Mouse (Mus musculus): ENCODE measurements around the gene Celsr1. TPM values are rescaled to one million over a fixed set of nuclear protein-coding genes. Genes with fewer than 3 reads are reported as not detected.
A peak's percentile ranks its signal among the peaks of the same experiment; 100 is the strongest.

The Celsr1 gene
- total and polyA plus RNA-seq, 3 experiments, result not detected

DNA sequence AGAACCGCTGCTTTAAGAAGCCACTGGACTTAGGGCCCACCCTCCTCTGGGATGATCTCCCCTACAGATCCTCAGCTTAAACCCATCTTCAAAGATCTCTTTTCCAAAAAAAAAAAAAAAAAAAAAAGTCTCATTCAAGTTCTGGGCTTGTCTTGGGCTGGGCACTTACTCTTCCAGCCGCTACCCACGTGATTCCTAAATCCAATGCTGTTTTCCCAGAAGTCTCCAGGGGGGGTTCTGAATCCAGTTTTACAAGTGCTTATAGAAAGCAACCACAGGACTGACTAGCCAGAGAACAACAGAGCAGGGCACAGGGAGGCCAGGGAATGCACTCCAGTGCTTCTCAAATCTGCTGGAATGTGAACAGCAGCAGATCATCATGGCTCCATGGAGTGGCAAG, 29.5 kb downstream of the Celsr1 start:
- no peak overlapping the region for H3K9ac ChIP-seq (ENCODE audit: insufficient read depth, low read depth)
- dilution Hi-C loops (cut with MboI; ENCODE audit: extremely low pct_ligation_motif_present, extremely low pct_unique_long_range_greater_than_20kb, low sequenced_read_pairs), result no loop called here
- in situ Hi-C loops (cut with MboI; ENCODE audit: low pct_ligation_motif_present, low pct_unique_long_range_greater_than_20kb, low sequenced_read_pairs), result loop anchor here (25.0 kb wide), 1 partner anchor 392 kb away; no protein-coding TSS in a partner anchor
- no peak for TF ChIP-seq NRF1 (IDR thresholded peaks at IDR 0.05; ENCODE audit: low read depth, low read length)
- no peak for TF ChIP-seq USF1 (IDR thresholded peaks at IDR 0.05; ENCODE audit: low read depth, low read length)
- H3K27ac ChIP-seq (ENCODE audit: insufficient read depth, low read depth), result no peak overlapping the region
- no peak overlapping the region for H3K4me3 ChIP-seq (replicated peaks in 1 of 3; ENCODE audit: low read depth in 2 of 3, low read length in 2 of 3, poor library complexity in 1 of 3)
- H3K36me3 ChIP-seq (replicated peaks in 1 of 2; ENCODE audit: control insufficient read depth in 1 of 2, insufficient read depth in 1 of 2, low read length in 1 of 2), result no peaks in the 10 kb centered on the region
- no peaks in the 10 kb centered on the region for H3K9me3 ChIP-seq (replicated peaks; ENCODE audit: low read length)
- H3K4me2 ChIP-seq (ENCODE audit: insufficient read depth, low read depth, poor library complexity, severe bottlenecking), result no peak overlapping the region
- DNase-seq (ENCODE audit: extremely low read depth), result no peak
- H3K79me2 ChIP-seq (replicated peaks; ENCODE audit: control insufficient read depth, extremely low read depth, insufficient read depth, poor library complexity, severe bottlenecking), result no peaks in the 10 kb centered on the region
- peaks cover 12% of the 10 kb centered on the region for H3K27me3 ChIP-seq (replicated peaks)
- peaks cover 0 to 13% of the 10 kb centered on the region in 2 experiments; a peak in 2 of 4 replicates for H3K4me1 ChIP-seq (ENCODE audit: control insufficient read depth in 1 of 2, insufficient read depth in 2 of 2)

DNA sequence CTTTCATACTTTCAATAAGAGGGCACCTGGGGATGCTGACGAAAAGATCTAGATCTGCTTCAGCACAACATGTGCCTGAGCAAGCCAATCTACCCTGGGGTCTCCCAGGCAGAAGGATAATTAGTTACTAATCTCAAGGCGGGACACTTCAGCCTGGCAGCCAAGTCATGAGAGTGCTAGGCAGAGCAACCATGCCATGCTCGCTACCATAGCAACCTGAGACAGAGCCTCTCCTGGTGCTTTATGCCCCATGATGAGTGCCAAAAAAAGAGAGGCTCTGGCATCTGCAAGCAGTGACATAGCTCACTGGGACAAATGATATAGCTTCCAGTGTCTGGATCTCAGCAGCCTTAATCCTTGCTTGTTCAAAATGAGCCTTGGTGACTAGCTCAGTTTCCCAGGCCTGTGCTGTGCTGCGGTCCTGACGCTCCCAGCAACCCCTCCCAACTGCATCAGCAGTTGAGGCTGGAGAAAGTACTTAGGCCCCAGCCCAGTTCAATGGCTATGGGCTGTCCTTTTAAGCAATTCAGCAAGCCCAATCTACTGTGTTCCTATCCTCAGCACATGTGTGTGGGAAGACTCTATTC, 32.8 kb downstream of the Celsr1 start:
- no peak for DNase-seq (ENCODE audit: extremely low read depth)
- no peak for TF ChIP-seq ELF1 (IDR thresholded peaks at IDR 0.05; ENCODE audit: low read depth, low read length)
- TF ChIP-seq RAD21 (IDR thresholded peaks at IDR 0.05; ENCODE audit: low read depth, low read length), result no peak
- no peak for TF ChIP-seq CHD2 (IDR thresholded peaks at IDR 0.05; ENCODE audit: low read length)
- TF ChIP-seq JUND (conservative IDR thresholded peaks at IDR 0.05; ENCODE audit: low read depth, low read length), result no peak
- H3K9ac ChIP-seq (ENCODE audit: insufficient read depth, low read depth), result no peak overlapping the region
- peaks cover 13% of the 10 kb centered on the region for H3K27me3 ChIP-seq (replicated peaks)
- in situ Hi-C loops (cut with MboI; ENCODE audit: low pct_ligation_motif_present, low pct_unique_long_range_greater_than_20kb, low sequenced_read_pairs) (loop anchor here (25.0 kb wide), 1 partner anchor 388 kb away; no protein-coding TSS in a partner anchor), dilution Hi-C loops (cut with MboI; ENCODE audit: extremely low pct_ligation_motif_present, extremely low pct_unique_long_range_greater_than_20kb, low sequenced_read_pairs) (no loop called here)
- no peaks in the 10 kb centered on the region for H3K79me2 ChIP-seq (replicated peaks; ENCODE audit: control insufficient read depth, extremely low read depth, insufficient read depth, poor library complexity, severe bottlenecking)
- peaks cover 2 to 6% of the 10 kb centered on the region in 2 experiments; a peak in 2 of 4 replicates for H3K4me1 ChIP-seq (ENCODE audit: control insufficient read depth in 1 of 2, insufficient read depth in 2 of 2)
- H3K27ac ChIP-seq (ENCODE audit: insufficient read depth, low read depth), result no peak overlapping the region
- no peaks in the 10 kb centered on the region for H3K36me3 ChIP-seq (replicated peaks in 1 of 2; ENCODE audit: control insufficient read depth in 1 of 2, insufficient read depth in 1 of 2, low read length in 1 of 2)
- H3K4me2 ChIP-seq (ENCODE audit: insufficient read depth, low read depth, poor library complexity, severe bottlenecking), result no peak overlapping the region
- no peaks in the 10 kb centered on the region for H3K9me3 ChIP-seq (replicated peaks; ENCODE audit: low read length)
- no peak overlapping the region for H3K4me3 ChIP-seq (replicated peaks in 1 of 3; ENCODE audit: low read depth in 2 of 3, low read length in 2 of 3, poor library complexity in 1 of 3)

DNA sequence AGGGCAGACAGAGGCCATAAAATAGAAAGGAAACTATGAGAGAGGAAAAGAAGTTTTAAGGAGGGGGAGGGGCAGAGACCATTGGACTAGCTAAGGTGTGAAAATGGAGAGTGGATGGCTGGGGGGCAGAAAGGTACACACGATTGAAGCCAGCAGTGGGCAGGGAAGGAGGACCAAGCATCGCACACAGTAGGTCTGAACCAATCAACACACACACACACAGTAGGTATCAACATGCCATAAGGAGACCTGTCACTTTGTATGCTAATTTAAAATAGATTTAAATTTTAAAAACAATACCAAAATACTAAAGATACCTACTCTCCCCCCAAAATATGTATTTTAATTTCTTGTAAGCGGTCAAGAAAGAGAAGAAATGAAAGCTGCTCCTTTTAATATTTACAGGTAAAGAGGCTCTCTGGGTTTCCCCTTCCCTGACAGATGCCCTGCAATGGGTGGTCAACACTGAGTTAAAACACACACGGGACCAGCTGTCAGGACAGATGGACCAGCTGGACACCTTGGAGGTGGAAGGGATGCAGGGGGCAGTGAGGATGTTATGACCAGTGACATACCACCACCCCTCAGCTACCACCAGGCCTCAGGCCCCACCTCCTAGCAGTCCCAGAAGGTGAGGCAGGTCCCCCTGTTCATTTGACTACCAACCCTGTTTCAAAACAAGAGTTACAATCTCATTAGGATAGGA, 34.9 kb downstream of the Celsr1 start:
- Histone ChIP-seq H3K27ac (ENCODE audit: insufficient read depth, low read depth) (no peak overlapping the region), H3K4me2 (ENCODE audit: insufficient read depth, low read depth, poor library complexity, severe bottlenecking) (no peak overlapping the region), H3K79me2 (replicated peaks; ENCODE audit: control insufficient read depth, extremely low read depth, insufficient read depth, poor library complexity, severe bottlenecking) (no peaks in the 10 kb centered on the region), H3K4me3 (replicated peaks in 1 of 3; ENCODE audit: low read depth in 2 of 3, low read length in 2 of 3, poor library complexity in 1 of 3) (no peak overlapping the region), H3K4me1 (ENCODE audit: control insufficient read depth in 1 of 2, insufficient read depth in 2 of 2) (peaks cover 2 to 3% of the 10 kb centered on the region in 2 experiments; a peak in 2 of 4 replicates), H3K9ac (ENCODE audit: insufficient read depth, low read depth) (no peak overlapping the region), H3K9me3 (replicated peaks; ENCODE audit: low read length) (no peaks in the 10 kb centered on the region), H3K36me3 (replicated peaks in 1 of 2; ENCODE audit: control insufficient read depth in 1 of 2, insufficient read depth in 1 of 2, low read length in 1 of 2) (no peaks in the 10 kb centered on the region), H3K27me3 (replicated peaks) (peaks cover 32% of the 10 kb centered on the region)
- in situ Hi-C loops (cut with MboI; ENCODE audit: low pct_ligation_motif_present, low pct_unique_long_range_greater_than_20kb, low sequenced_read_pairs), result no loop called here
- TF ChIP-seq POLR2AphosphoS2 (IDR thresholded peaks at IDR 0.05; ENCODE audit: low read depth, low read length) (no peak), ETS1 (conservative IDR thresholded peaks at IDR 0.05; ENCODE audit: low read depth, low read length) (no peak), ZKSCAN1 (IDR thresholded peaks at IDR 0.05; ENCODE audit: borderline replicate concordance, low read depth, low read length) (peak; percentile 72), NRF1 (IDR thresholded peaks at IDR 0.05; ENCODE audit: low read depth, low read length) (no peak), NELFE (IDR thresholded peaks at IDR 0.05; ENCODE audit: low read depth, low read length) (no peak)
- dilution Hi-C loops (cut with MboI; ENCODE audit: extremely low pct_ligation_motif_present, extremely low pct_unique_long_range_greater_than_20kb, low sequenced_read_pairs), result no loop called here
- DNase-seq (ENCODE audit: extremely low read depth), result no peak
